Mouse (Mus musculus) gastrocnemius, postnatal 10 days (tissue): ENCODE results near the gene Ccdc82. TPM values are rescaled to one million over a fixed set of nuclear protein-coding genes. Genes with fewer than 3 reads are reported as not detected.

Experiments used
- DNase-seq: peaks from one replicate; pipeline ENCODE4 v3.0.0; 2021; ENCODE audit warnings: mixed read lengths
- long read RNA-seq, 2 experiments: library from polyadenylated mRNA; stranded (forward); transcript quantifications; one replicate each; pipeline ENCODE4 v2.0.0; 2021
- total RNA-seq, 2 experiments: library from RNA; stranded (reverse); gene quantifications; 2 replicates each; pipeline ENCODE4 v1.2.3; 2021

The Ccdc82 gene
- 1 to 10 TPM; 5.0 to 7.7 TPM for total RNA-seq
- long read RNA-seq, experiment 1, full-length matches to known transcripts, result 3 of 3 reads
- long read RNA-seq, experiment 1, partial matches to known transcripts, result 0 of 3 reads
- long read RNA-seq, experiment 1, other reads (novel, unspliced or antisense), result 0 of 3 reads
- long read RNA-seq, experiment 2, full-length matches to known transcripts, result 5 of 6 reads
- long read RNA-seq, experiment 2, partial matches to known transcripts, result 0 of 6 reads
- long read RNA-seq, experiment 2, other reads (novel, unspliced or antisense), result 1 of 6 reads

GRCm38 (mm10) chr9:13246815-13247638, at the start of gene Ccdc82:
Ccdc82 (plus strand) TSS chr9:13246955.
- peak; percentile 93 for DNase-seq

GRCm38 (mm10) chr9:13200079-13200478, 46.7 kb upstream of the Ccdc82 start:
- no peak for DNase-seq

GRCm38 (mm10) chr9:13203109-13203508, 43.6 kb upstream of the Ccdc82 start:
- no peak for DNase-seq

- DNase-seq, result no peak
Observed at GRCm38 (mm10) chr9:13203681-13204080, 43.1 kb upstream of the Ccdc82 start.

- DNase-seq, result no peak
Observed at GRCm38 (mm10) chr9:13206369-13206768, 40.4 kb upstream of the Ccdc82 start.

- DNase-seq, result no peak
Observed at GRCm38 (mm10) chr9:13225872-13226271, 20.9 kb upstream of the Ccdc82 start.

GRCm38 (mm10) chr9:13230553-13230952, 16.2 kb upstream of the Ccdc82 start:
- DNase-seq, result no peak

- DNase-seq, result no peak
Observed at GRCm38 (mm10) chr9:13231545-13232216, 15.1 kb upstream of the Ccdc82 start.

GRCm38 (mm10) chr9:13242321-13242720, 4.4 kb upstream of the Ccdc82 start:
- DNase-seq, result no peak

GRCm38 (mm10) chr9:13245481-13245880, 1.3 kb upstream of the Ccdc82 start, which contains the start of gene Jrkl:
Jrkl (minus strand) TSS chr9:13245829.
- peak; percentile 11 for DNase-seq

GRCm38 (mm10) chr9:13248104-13248503, 1.3 kb downstream of the Ccdc82 start:
- DNase-seq, result no peak

- DNase-seq, result no peak
Observed at GRCm38 (mm10) chr9:13251251-13251650, 4.5 kb downstream of the Ccdc82 start.

- DNase-seq, result no peak
Observed at GRCm38 (mm10) chr9:13256726-13257125, 10.0 kb downstream of the Ccdc82 start.

GRCm38 (mm10) chr9:13258173-13258572, 11.4 kb downstream of the Ccdc82 start:
- DNase-seq, result no peak

- DNase-seq, result no peak
Observed at GRCm38 (mm10) chr9:13260980-13261379, 14.2 kb downstream of the Ccdc82 start.

- no peak for DNase-seq
Observed at GRCm38 (mm10) chr9:13273219-13273618, 26.5 kb downstream of the Ccdc82 start.

GRCm38 (mm10) chr9:13287482-13287881, 40.7 kb downstream of the Ccdc82 start:
- DNase-seq, result no peak

GRCm38 (mm10) chr9:13296274-13297121, 49.7 kb downstream of the Ccdc82 start:
- peak; percentile 85 for DNase-seq

- no peak for DNase-seq
Observed at GRCm38 (mm10) chr9:13297122-13297667, 50.4 kb downstream of the Ccdc82 start.

GRCm38 (mm10) chr9:13297668-13298512, 51.1 kb downstream of the Ccdc82 start, which contains the start of gene Maml2:
Maml2 (plus strand) TSS chr9:13297957.
- peak; percentile 45 for DNase-seq

- no peak for DNase-seq
Observed at GRCm38 (mm10) chr9:13298513-13298878, 51.7 kb downstream of the Ccdc82 start.
